Mouse (Mus musculus) myocyte (in vitro differentiated cells): ENCODE data around the gene Slc12a3.

ENCODE experiments used
- CEBPB ChIP-seq: IDR thresholded peaks from 2 replicates; pipeline ENCODE4 v1.6.1; 2011; ENCODE audit warnings: mild to moderate bottlenecking, moderate library complexity; ENCODE audit not compliant: poor library complexity, insufficient read depth, severe bottlenecking
- E2F4 ChIP-seq: IDR thresholded peaks from one replicate; pipeline ENCODE4 v1.6.1; 2011; ENCODE audit warnings: mild to moderate bottlenecking, control low read depth, moderate library complexity; ENCODE audit not compliant: insufficient read depth
- MAX ChIP-seq: IDR thresholded peaks from one replicate; pipeline ENCODE4 v1.6.1; 2011; ENCODE audit warnings: low read depth, mild to moderate bottlenecking, control low read depth
- MYOD1 ChIP-seq, 3 experiments: IDR thresholded peaks; one replicate each; pipeline ENCODE4 v1.6.1; 2011; ENCODE audit warnings: control low read depth in 2 of 3, low read depth in 2 of 3, mild to moderate bottlenecking in 2 of 3, moderate library complexity in 1 of 3; ENCODE audit not compliant: insufficient read length in 2 of 3, control insufficient read depth in 1 of 3
- MYOG ChIP-seq, 3 experiments: IDR thresholded peaks; one replicate each; pipeline ENCODE4 v1.6.1; 2011; ENCODE audit warnings: control low read depth in 2 of 3, low read depth in 2 of 3, mild to moderate bottlenecking in 2 of 3; ENCODE audit not compliant: insufficient read length in 2 of 3, control insufficient read depth in 1 of 3, insufficient read depth in 1 of 3
- POLR2A ChIP-seq: IDR thresholded peaks from one replicate; pipeline ENCODE4 v1.6.1; 2011; ENCODE audit warnings: low read depth, mild to moderate bottlenecking, control low read depth, moderate library complexity; ENCODE audit not compliant: insufficient read length
- POLR2AphosphoS2 ChIP-seq: IDR thresholded peaks from one replicate; pipeline ENCODE4 v1.6.1; 2011; ENCODE audit warnings: low read depth, control low read depth; ENCODE audit not compliant: insufficient read length
- SRF ChIP-seq: IDR thresholded peaks from one replicate; pipeline ENCODE4 v1.6.1; 2011; ENCODE audit warnings: low read depth; ENCODE audit not compliant: control insufficient read depth, insufficient read length
- TCF12 ChIP-seq: IDR thresholded peaks from one replicate; pipeline ENCODE4 v1.6.1; 2011; ENCODE audit warnings: mild to moderate bottlenecking, control low read depth; ENCODE audit not compliant: poor library complexity, insufficient read depth, severe bottlenecking
- TCF3 ChIP-seq: IDR thresholded peaks from one replicate; pipeline ENCODE4 v1.6.1; 2011; ENCODE audit warnings: low read depth, control low read depth; ENCODE audit not compliant: insufficient read length
- USF1 ChIP-seq: IDR thresholded peaks from one replicate; pipeline ENCODE4 v1.6.1; 2011; ENCODE audit warnings: low read depth, mild to moderate bottlenecking, control low read depth, moderate library complexity

- TF ChIP-seq POLR2AphosphoS2 (peak; percentile 41), CEBPB (no peak), SRF (no peak), POLR2A (no peak), E2F4 (no peak), USF1 (no peak), TCF12 (no peak), MYOG (IDR thresholded peaks at IDR 0.05; ENCODE audit: control insufficient read depth in 1 of 3, insufficient read depth in 1 of 3, insufficient read length in 2 of 3, low read depth in 2 of 3) (no peak), MAX (no peak), MYOD1 (IDR thresholded peaks at IDR 0.05; ENCODE audit: control insufficient read depth in 1 of 3, insufficient read length in 2 of 3, low read depth in 2 of 3) (no peak), TCF3 (no peak)
Measured at GRCm38 (mm10) chr8:94399361-94399953, 70.5 kb downstream of the Slc12a3 start.
